Mouse (Mus musculus) regulatory T cell (primary cell): ENCODE measurements at regions not wholly inside any gene's neighbourhood (a gene's known extent, or its start where the extent isn't known, plus 50 kb on each side); places are given as distances from the start of the nearest gene placed in this dataset.
"Not testable (repeated sequence)": the region's sequence is repeated elsewhere in the genome, so short reads cannot be mapped to it uniquely, and the experiment has no call there.

Experiments used
- in situ Hi-C: fragments of 300-600 bp; cut with MboI, MseI; formaldehyde crosslinking; loops from one replicate; pipeline ENCODE4 v1.15.1; 2025; ENCODE audit warnings: high pct_unique_total_duplicates

GRCm38 (mm10) chr12:36933118-36933610 lies 175.2 kb upstream of the Meox2 start:
- in situ Hi-C loops = no loop called here

- in situ Hi-C loops = no loop called here
These were observed 164.4 kb upstream of the Meox2 start for GRCm38 (mm10) chr12:36943903-36944302.

- in situ Hi-C loops = no loop called here
These were observed 162.4 kb upstream of the Meox2 start for GRCm38 (mm10) chr12:36945964-36946363.

- in situ Hi-C loops = no loop called here
These were observed 160.4 kb upstream of the Meox2 start for GRCm38 (mm10) chr12:36947902-36948301.

GRCm38 (mm10) chr12:36949096-36949738 lies 159.1 kb upstream of the Meox2 start:
- in situ Hi-C loops = no loop called here

- in situ Hi-C loops = loop anchor here (5.0 kb wide), 1 partner anchor 82 kb away; no protein-coding TSS in a partner anchor
These were observed 133.8 kb upstream of the Meox2 start for GRCm38 (mm10) chr12:36974432-36975094.

GRCm38 (mm10) chr12:36977141-36977540 lies 131.2 kb upstream of the Meox2 start:
- in situ Hi-C loops = no loop called here

- in situ Hi-C loops = no loop called here
These were observed 117.2 kb upstream of the Meox2 start for GRCm38 (mm10) chr12:36991135-36991534.

- in situ Hi-C loops = no loop called here
These were observed 116.4 kb upstream of the Meox2 start for GRCm38 (mm10) chr12:36991970-36992369.

GRCm38 (mm10) chr12:37001401-37001800 lies 106.9 kb upstream of the Meox2 start:
- in situ Hi-C loops = no loop called here

GRCm38 (mm10) chr12:37005262-37005661 lies 103.1 kb upstream of the Meox2 start:
- in situ Hi-C loops = no loop called here

GRCm38 (mm10) chr12:37010306-37010705 lies 98.0 kb upstream of the Meox2 start:
- in situ Hi-C loops = no loop called here

- in situ Hi-C loops = no loop called here
These were observed 93.9 kb upstream of the Meox2 start for GRCm38 (mm10) chr12:37014401-37014800.

- in situ Hi-C loops = not testable (repeated sequence)
These were observed 93.4 kb upstream of the Meox2 start for GRCm38 (mm10) chr12:37014945-37015344.

GRCm38 (mm10) chr12:37015474-37016248 lies 92.7 kb upstream of the Meox2 start:
- in situ Hi-C loops = no loop called here

GRCm38 (mm10) chr12:37047191-37047590 lies 61.1 kb upstream of the Meox2 start:
- in situ Hi-C loops = no loop called here

GRCm38 (mm10) chr12:37050596-37050995 lies 57.7 kb upstream of the Meox2 start:
- in situ Hi-C loops = no loop called here

- in situ Hi-C loops = no loop called here
These were observed 50.9 kb upstream of the Meox2 start for GRCm38 (mm10) chr12:37057411-37057810.
